Mouse (Mus musculus): ENCODE data around the gene Gstp1. TPM values are rescaled to one million over a fixed set of nuclear protein-coding genes. Genes with fewer than 3 reads are reported as not detected.

Gstp1 gene
- polyA plus RNA-seq, 1 experiment from 2014 or later, result 609 TPM

DNA sequence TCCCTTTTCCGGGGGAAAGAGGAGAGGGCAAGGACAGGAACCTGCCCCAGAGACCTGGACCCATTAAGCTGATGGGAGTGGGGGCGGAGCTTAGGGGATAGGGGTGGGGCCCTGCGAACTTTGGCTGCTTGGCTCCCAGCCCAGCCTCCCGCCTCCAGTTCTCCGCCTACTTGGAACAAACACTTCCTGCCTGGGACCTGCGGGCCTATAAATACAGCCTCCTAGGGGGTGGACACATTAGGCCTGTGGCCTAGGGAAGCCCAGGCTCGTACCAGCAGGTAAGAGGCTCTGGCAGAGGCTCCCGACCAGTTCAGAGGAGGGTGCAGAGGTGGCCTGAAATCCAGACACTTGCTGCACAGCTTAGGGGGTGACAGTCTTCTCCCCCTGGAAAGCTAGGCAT, 51.5 kb downstream of the Gstp1 start, which contains the start of gene Acy3:
Acy3 (plus strand) TSS at position 237 of the 400 bp plus-strand sequence.
- peaks cover 19% of the 10 kb centered on the region for H3K4me1 ChIP-seq
- ATAC-seq (ENCODE audit: insufficient number of reproducible peaks, insufficient read depth, low FRiP score, low TSS enrichment, low read depth), result no peak
- H3K27ac ChIP-seq, result no peak within 1 kb of the TSS
- H3K9ac ChIP-seq, result peak within 1 kb of the TSS; percentile 37; the same call in 1 of the 2 replicates
- H3K9me3 ChIP-seq, result no peaks in the 10 kb centered on the region; the same call in 1 of the 2 replicates
- H3K36me3 ChIP-seq, result no peaks in the 10 kb centered on the region
- peak within 1 kb of the TSS; percentile 29 for H3K4me2 ChIP-seq
- 11% methylated on average over 8 of the region's 8 CpGs for WGBS
- H3K4me3 ChIP-seq, result no peak within 1 kb of the TSS
- H3K27me3 ChIP-seq, result no peaks in the 10 kb centered on the region

Other genes starting within 250 kb of the Gstp1 start
- 54.8 and 56.5 TPM in 2 replicates for gene Chka, start 186.2 kb downstream of the Gstp1 start, polyA plus RNA-seq (2015; fragmentation: Nextera tagmentation; extraction: Ambion mirVana)
- gene Tcirg1, start 130.9 kb downstream of the Gstp1 start, polyA plus RNA-seq (2015; fragmentation: Nextera tagmentation; extraction: Ambion mirVana), result 53.7 and 58.0 TPM in 2 replicates
- gene Ndufs8, start 125.2 kb downstream of the Gstp1 start, polyA plus RNA-seq (2015; fragmentation: Nextera tagmentation; extraction: Ambion mirVana), result 258 and 278 TPM in 2 replicates
- 1.6 and 1.7 TPM in 2 replicates for gene Aldh3b1, start 108.2 kb downstream of the Gstp1 start, polyA plus RNA-seq (2015; fragmentation: Nextera tagmentation; extraction: Ambion mirVana)
- 15.8 and 16.6 TPM in 2 replicates for gene Unc93b1, start 102.8 kb downstream of the Gstp1 start, polyA plus RNA-seq (2015; fragmentation: Nextera tagmentation; extraction: Ambion mirVana)
- gene Aldh3b3, start 79.3 kb downstream of the Gstp1 start, polyA plus RNA-seq (2015; fragmentation: Nextera tagmentation; extraction: Ambion mirVana), result 0.24 TPM in 1 of 2 replicates, not detected in the other
- gene Aldh3b2, start 65.7 kb downstream of the Gstp1 start, polyA plus RNA-seq (2015; fragmentation: Nextera tagmentation; extraction: Ambion mirVana), result 7.9 and 8.2 TPM in 2 replicates
- 3.1 and 3.7 TPM in 2 replicates for gene Acy3, start 51.4 kb downstream of the Gstp1 start, polyA plus RNA-seq (2015; fragmentation: Nextera tagmentation; extraction: Ambion mirVana)
- gene Tbx10, start 45.2 kb downstream of the Gstp1 start, polyA plus RNA-seq (2015; fragmentation: Nextera tagmentation; extraction: Ambion mirVana), result not detected in 2 replicates
- 36.5 and 37.8 TPM in 2 replicates for gene Nudt8, start 37.4 kb downstream of the Gstp1 start, polyA plus RNA-seq (2015; fragmentation: Nextera tagmentation; extraction: Ambion mirVana)
- gene Gm49405, start 37.4 kb downstream of the Gstp1 start, polyA plus RNA-seq (2015; fragmentation: Nextera tagmentation; extraction: Ambion mirVana), result 5.6 and 6.5 TPM in 2 replicates
- 7.3 and 8.1 TPM in 2 replicates for gene Doc2g, start 34.7 kb downstream of the Gstp1 start, polyA plus RNA-seq (2015; fragmentation: Nextera tagmentation; extraction: Ambion mirVana)
- 178 and 206 TPM in 2 replicates for gene Ndufv1, start 25.2 kb downstream of the Gstp1 start, polyA plus RNA-seq (2015; fragmentation: Nextera tagmentation; extraction: Ambion mirVana)
- 1.2 and 3.4 TPM in 2 replicates for gene Gstp2, start 8.0 kb upstream of the Gstp1 start, polyA plus RNA-seq (2015; fragmentation: Nextera tagmentation; extraction: Ambion mirVana)
- gene Gstp3, start 21.6 kb upstream of the Gstp1 start, polyA plus RNA-seq (2015; fragmentation: Nextera tagmentation; extraction: Ambion mirVana), result 0.32 and 0.41 TPM in 2 replicates
- not detected in 2 replicates for gene Cabp2, start 43.6 kb upstream of the Gstp1 start, polyA plus RNA-seq (2015; fragmentation: Nextera tagmentation; extraction: Ambion mirVana)
- 55.6 and 62.3 TPM in 2 replicates for gene Cdk2ap2, start 59.2 kb upstream of the Gstp1 start, polyA plus RNA-seq (2015; fragmentation: Nextera tagmentation; extraction: Ambion mirVana)
- 6.4 and 8.3 TPM in 2 replicates for gene Pitpnm1, start 62.0 kb upstream of the Gstp1 start, polyA plus RNA-seq (2015; fragmentation: Nextera tagmentation; extraction: Ambion mirVana)
- gene Aip, start 87.9 kb upstream of the Gstp1 start, polyA plus RNA-seq (2015; fragmentation: Nextera tagmentation; extraction: Ambion mirVana), result 97.6 and 107 TPM in 2 replicates
- gene Gpr152, start 101.8 kb upstream of the Gstp1 start, polyA plus RNA-seq (2015; fragmentation: Nextera tagmentation; extraction: Ambion mirVana), result not detected in 2 replicates
- gene Cabp4, start 106.0 kb upstream of the Gstp1 start, polyA plus RNA-seq (2015; fragmentation: Nextera tagmentation; extraction: Ambion mirVana), result not detected in 2 replicates
- 129 and 150 TPM in 2 replicates for gene Coro1b, start 110.6 kb upstream of the Gstp1 start, polyA plus RNA-seq (2015; fragmentation: Nextera tagmentation; extraction: Ambion mirVana)
- gene Ptprcap, start 115.6 kb upstream of the Gstp1 start, polyA plus RNA-seq (2015; fragmentation: Nextera tagmentation; extraction: Ambion mirVana), result 2.8 and 3.0 TPM in 2 replicates
- gene Rps6kb2, start 125.4 kb upstream of the Gstp1 start, polyA plus RNA-seq (2015; fragmentation: Nextera tagmentation; extraction: Ambion mirVana), result 65.5 and 69.6 TPM in 2 replicates
- 1.7 and 3.0 TPM in 2 replicates for gene Carns1, start 137.5 kb upstream of the Gstp1 start, polyA plus RNA-seq (2015; fragmentation: Nextera tagmentation; extraction: Ambion mirVana)
- 1.8 and 3.1 TPM in 2 replicates for gene Tbc1d10c, start 153.3 kb upstream of the Gstp1 start, polyA plus RNA-seq (2015; fragmentation: Nextera tagmentation; extraction: Ambion mirVana)
- gene Ppp1ca, start 154.1 kb upstream of the Gstp1 start, polyA plus RNA-seq (2015; fragmentation: Nextera tagmentation; extraction: Ambion mirVana), result 788 and 789 TPM in 2 replicates
- 34.1 and 37.3 TPM in 2 replicates for gene Rad9a, start 163.7 kb upstream of the Gstp1 start, polyA plus RNA-seq (2015; fragmentation: Nextera tagmentation; extraction: Ambion mirVana)
- 11.1 and 11.5 TPM in 2 replicates for gene Clcf1, start 176.3 kb upstream of the Gstp1 start, polyA plus RNA-seq (2015; fragmentation: Nextera tagmentation; extraction: Ambion mirVana)
- not detected in 2 replicates for gene AC109138.7, start 176.4 kb upstream of the Gstp1 start, polyA plus RNA-seq (2015; fragmentation: Nextera tagmentation; extraction: Ambion mirVana)
- 21.2 and 24.9 TPM in 2 replicates for gene Pold4, start 193.9 kb upstream of the Gstp1 start, polyA plus RNA-seq (2015; fragmentation: Nextera tagmentation; extraction: Ambion mirVana)
- 17.4 and 20.3 TPM in 2 replicates for gene Ssh3, start 231.2 kb upstream of the Gstp1 start, polyA plus RNA-seq (2015; fragmentation: Nextera tagmentation; extraction: Ambion mirVana)
- 12.6 and 13.5 TPM in 2 replicates for gene Ankrd13d, start 245.2 kb upstream of the Gstp1 start, polyA plus RNA-seq (2015; fragmentation: Nextera tagmentation; extraction: Ambion mirVana)